Mouse (Mus musculus): Measurements from ENCODE around the gene Gfi1.

The Gfi1 gene

DNA sequence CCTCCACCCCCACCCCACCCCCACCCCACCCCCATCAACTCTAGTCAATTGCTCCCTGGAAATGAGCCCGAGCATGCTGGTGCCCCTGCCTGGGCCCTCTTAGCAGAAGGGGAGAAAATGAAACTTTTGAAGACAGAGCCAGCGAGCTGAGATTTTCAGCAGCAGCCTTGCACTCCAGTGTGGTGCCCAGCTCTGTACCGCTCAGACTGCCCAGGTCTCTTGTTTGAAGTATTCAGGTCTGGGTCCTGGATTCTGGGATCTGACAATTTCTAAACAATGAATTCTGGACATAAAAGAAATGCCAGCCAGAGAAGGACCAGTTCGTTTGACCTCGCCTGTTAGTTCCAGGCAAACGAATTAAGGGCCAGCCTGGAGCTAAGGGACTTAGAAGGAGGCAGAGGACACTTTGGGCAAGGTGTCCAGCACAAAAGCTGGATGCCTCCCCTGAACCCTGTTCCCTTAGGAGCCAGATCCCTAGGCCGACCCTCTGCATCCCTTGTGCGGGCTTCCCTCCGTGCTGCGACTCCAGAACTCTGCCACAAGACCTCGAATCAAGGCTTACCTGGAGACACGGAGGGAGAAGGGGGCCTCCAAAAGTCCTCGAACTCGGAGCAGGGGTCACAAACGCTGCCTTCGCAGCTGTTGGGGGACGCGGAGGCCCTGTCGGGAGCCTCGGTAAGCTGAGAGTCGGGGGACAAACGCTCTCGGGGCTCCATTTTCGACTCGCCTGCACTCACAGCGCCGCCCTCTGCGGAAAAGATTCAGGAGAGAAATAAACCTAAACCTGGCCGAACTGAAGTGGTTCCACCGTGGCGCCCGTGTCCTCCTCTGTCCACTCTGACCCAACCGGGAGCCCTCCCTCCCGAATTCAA, 2.9 kb downstream of the Gfi1 start:
- no peak for DNase-seq (ENCODE audit: low spot score)

DNA sequence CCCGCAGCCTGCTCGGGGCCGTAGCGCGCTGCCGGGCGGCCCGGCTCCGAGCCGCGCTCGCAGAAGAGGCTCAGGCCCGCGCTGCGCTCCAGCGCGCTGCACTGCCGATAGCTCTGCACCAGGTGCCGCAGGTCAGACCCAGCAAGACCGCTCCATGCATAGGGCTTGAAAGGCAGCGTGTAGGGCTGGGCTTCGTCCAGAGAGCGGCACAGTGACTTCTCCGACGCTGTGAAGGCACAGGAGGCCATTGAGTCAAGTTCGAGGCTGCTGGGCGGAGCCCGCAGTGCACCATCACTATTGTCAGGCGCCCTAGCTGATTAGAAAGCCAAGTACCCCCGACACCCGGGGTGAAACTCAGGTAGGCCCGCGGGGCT, 4.2 kb downstream of the Gfi1 start:
- no peak for DNase-seq (ENCODE audit: low spot score)

DNA sequence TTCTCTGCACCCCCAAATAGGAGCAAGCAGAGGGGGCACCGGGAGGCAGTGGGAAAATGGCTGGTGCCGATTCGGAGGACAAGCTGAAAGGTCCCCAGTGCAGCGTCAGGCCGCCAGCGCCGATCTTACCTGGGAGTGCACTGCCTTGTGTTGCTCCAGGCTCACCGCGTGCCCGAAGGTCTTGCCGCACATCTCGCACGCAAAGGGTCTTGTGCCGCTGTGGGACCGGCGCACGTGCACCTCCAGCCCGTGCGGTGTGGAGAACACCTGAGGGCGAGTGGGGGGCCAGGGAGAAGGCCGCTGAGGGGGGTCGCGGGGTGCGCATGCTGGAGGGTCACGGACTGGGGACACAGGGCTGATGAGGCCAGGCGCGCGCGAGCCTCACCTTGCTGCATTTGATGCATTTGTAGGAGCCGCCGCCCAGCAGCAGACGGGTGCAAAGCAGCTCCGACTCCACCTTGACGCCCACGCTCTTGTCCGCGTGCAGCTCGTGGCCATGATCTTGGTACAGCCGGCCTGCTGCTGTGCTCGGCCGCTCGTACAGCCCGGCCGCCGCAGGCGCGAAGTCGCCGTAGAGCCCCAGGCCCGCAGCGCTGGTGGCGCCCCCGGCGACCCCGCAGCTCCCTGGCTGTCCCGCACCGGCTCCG, 4.7 kb downstream of the Gfi1 start:
- no peak for DNase-seq (ENCODE audit: low spot score)

GRCm38 (mm10) chr5:107720511-107720910, 5.3 kb downstream of the Gfi1 start:
- no peak for DNase-seq (ENCODE audit: low spot score)

DNA sequence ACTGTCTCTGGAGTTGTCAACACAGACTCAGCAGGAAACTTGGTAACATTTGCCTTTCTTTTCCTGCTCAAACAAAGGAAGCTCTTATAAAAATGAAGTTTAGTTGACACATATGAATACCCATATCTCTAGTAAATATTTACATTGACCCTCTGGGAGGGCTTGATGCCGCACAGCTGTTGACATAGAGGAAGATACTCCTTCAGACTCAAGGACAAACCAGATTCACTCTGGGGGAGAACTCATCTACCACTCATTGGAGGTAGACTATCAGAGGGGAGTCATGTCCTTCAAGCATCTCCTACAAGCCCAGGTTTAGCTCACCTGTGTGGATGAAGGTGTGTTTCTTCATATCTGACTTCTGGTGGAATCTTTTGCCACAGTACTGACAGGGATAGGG, 6.0 kb downstream of the Gfi1 start:
- DNase-seq (ENCODE audit: low spot score) = no peak

GRCm38 (mm10) chr5:107719209-107719608, 6.6 kb downstream of the Gfi1 start:
- no peak for DNase-seq (ENCODE audit: low spot score)

GRCm38 (mm10) chr5:107717871-107718361, 7.9 kb downstream of the Gfi1 start:
- DNase-seq (ENCODE audit: low spot score) = no peak

- DNase-seq (ENCODE audit: low spot score) = no peak
These were observed 14.1 kb downstream of the Gfi1 start for GRCm38 (mm10) chr5:107711689-107712088.

GRCm38 (mm10) chr5:107708124-107708797, 17.6 kb downstream of the Gfi1 start:
- DNase-seq (ENCODE audit: low spot score) = no peak

- DNase-seq (ENCODE audit: low spot score) = no peak
These were observed 19.6 kb downstream of the Gfi1 start for GRCm38 (mm10) chr5:107706262-107706661.

- DNase-seq (ENCODE audit: low spot score) = no peak
These were observed 20.1 kb downstream of the Gfi1 start for GRCm38 (mm10) chr5:107705756-107706155.

DNA sequence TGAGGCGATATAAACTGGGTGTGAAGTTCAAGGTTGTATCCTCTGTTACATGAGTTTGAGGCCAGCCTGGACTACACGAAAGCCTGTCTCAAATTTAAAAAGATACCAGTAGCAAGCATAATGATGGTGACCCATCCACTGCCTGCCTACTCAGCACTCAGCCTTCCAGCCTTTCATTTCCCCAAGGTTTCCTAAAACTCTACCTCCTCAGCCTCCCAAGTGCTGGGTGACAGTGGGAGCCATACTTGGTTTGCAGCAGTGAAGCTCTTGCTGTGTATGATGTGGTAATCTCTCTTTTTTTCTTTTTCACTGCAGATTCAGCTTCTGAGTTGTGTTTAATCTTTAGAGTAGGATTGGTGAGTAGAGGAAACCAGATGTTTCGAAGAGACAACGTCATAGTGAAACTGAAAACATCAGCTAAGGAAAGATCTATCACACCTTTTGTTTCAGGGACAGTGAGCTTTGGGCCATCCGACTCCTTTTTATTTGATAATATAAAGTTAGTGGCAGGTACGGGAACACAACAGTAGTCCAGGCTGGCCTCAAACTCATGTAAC, 22.6 kb downstream of the Gfi1 start:
- DNase-seq (ENCODE audit: low spot score) = no peak

DNA sequence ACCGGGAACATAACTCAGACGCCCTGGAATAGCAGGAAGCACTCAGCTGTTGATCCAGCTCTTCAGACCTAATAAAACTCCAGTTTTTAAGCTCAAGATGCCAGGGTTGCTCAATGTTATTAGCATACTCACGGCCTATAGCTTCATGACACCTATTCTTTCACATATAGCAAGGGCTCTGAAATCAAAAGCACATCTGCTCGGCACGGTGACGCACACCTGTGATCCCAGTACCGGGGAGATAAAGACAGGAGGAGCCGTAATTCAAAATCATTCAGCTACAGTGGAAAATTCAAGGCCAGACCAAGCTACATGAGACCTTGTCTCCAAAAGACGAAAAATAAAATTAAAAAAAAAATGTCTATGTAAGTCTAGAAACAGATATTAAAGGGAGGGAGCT, 24.2 kb downstream of the Gfi1 start:
- DNase-seq (ENCODE audit: low spot score) = no peak

GRCm38 (mm10) chr5:107700873-107701272, 25.0 kb downstream of the Gfi1 start:
- no peak for DNase-seq (ENCODE audit: low spot score)

- DNase-seq (ENCODE audit: low spot score) = no peak
These were observed 26.9 kb downstream of the Gfi1 start for GRCm38 (mm10) chr5:107698888-107699287.

DNA sequence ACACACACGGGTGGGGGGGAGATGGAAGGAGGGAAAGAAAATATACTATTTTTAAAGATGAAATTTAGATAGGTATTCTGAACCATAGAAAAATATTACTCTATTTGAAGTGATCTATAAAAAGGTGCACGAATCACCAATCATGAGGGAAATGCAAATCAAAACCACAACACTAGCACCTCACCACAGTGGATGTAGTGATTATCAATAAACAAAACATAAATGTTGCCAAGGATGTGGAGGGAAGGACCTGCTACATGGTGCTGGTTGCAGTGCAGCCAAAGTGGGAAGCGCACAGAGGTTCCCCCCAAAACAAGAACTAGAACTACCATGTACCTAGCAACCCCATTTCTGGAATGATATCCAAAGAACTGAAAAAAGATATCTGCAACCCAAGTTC, 30.8 kb downstream of the Gfi1 start:
- no peak for DNase-seq (ENCODE audit: low spot score)

DNA sequence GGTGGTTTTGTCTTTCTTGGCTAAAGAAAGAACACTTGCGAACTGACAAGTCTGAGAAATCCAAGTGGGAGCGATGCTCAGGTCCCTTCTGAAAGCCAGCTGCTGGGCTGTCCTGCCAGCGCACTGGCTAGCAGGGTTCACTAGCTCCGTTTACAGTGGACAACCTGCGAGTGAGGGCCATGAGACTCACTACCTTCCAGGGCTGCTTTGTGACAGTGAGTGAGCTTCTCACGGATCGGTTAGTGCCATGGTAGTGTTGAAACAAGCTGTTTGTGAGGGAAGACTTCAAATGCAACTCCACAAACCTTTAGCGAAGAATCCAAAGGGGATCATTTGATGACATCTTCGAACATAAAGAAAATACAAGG, 37.4 kb downstream of the Gfi1 start:
- DNase-seq (ENCODE audit: low spot score) = no peak

DNA sequence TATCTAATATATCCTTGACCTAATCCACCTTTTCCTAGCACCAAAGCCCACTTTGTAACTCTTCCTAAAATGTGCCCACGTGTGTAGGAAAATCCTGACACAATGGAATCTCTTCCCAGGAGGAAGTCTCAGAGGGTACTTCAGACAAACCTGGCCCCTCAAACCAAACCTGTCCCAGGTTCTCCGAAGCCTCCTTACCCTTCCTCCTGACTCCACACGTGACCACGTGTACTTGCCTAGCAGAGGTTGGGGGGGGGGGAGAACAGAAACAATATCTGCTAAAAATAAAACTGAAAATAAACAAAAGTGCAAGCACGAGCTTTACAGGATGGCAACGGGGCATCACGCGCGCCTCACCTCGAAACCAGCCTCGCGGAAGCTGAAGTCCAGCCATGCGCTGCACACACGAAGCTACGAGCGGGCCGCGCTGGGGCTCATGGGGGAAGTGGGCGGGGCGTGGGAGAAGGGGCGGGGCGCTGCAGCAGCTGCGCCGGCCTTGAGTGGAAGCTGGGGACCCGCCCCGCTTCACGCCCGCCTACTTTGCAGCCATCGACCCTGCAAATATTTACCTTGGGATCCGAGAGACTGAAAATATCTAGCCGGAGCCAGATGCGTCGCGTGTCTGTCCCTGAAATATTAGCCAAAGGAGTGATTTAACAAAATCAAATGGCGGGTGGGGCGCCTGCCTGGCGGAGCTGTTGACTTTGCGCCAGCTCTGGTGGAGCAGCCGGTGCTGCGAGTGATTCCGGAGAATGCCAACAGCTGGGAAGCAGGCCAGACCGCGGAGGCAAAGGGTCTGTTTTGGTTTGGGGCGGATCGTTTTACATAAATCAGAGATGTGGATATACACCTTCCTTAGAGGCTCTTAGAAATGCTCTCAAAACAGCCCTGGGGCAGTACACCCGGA, 38.0 kb downstream of the Gfi1 start:
- no peak for DNase-seq (ENCODE audit: low spot score)

DNA sequence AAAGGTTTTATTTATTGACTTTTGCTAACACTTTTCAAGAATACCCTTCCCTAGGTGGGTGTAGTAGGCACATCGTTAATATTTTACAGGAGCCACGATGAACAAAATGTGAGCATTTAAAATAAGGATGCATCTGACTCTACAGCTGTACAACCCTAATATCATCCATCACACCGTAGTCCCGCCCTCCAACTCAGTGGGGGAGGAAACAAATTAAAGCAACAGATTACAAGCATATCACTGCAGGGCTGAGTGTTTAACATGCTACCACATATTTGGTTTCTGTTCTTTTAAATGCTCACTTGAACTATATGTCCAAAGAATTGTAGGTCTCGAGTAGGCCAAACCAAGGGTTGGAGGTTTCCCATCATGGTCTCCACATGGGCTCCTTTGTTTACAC, 38.7 kb downstream of the Gfi1 start:
- DNase-seq (ENCODE audit: low spot score) = no peak

DNA sequence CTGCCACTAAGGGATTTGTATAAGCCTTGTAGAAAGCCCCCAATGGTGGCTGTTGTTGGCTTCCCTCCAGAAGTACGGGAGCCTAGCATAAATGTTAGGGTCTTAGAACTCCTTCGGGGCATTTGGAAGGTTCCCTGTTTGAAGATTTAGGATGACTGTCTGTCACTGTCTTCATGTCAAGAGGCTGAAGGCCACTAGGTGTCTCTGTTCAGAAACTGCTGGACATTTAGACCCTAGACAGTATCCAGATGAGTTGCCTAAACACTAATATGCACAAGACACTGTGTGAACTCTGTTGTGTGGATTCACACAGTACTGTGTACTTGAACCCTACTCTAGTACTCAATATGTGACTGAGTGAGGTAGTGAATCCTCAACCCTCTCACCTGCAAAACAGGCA, 41.5 kb downstream of the Gfi1 start:
- DNase-seq (ENCODE audit: low spot score) = no peak

DNA sequence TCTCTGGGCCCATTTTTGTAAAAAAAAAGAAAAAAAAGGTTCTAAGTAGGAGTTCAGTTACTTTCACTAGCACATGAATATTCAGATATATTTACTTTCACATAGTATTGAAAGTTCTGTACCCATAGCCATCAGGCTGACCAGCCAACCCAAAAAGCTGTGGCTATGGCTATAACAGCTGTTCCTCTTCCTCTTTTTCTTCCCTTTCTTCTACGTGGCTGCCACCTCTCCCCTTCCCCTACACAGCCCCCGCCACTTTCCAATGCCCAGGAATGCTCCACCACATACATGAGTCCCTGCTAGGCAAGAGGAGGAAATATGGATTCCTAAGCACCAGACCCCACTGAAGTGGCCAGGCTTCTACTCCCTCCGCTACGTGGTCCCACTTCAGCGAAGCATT, 44.5 kb downstream of the Gfi1 start:
- DNase-seq (ENCODE audit: low spot score) = no peak

GRCm38 (mm10) chr5:107678392-107678791, 47.4 kb downstream of the Gfi1 start:
- no peak for DNase-seq (ENCODE audit: low spot score)

All from urinary bladder, postnatal 10 days (tissue).